In genomic region chr9:70524366-70524765, GRCm38 (mm10) we compare ENCODE assay signal across 17 mouse cellular contexts. TPM values are rescaled to one million over a fixed set of nuclear protein-coding genes. Genes with fewer than 3 reads are reported as not detected.
DNase-seq lines count a peak whose midpoint lies in the region; ATAC-seq lines count a peak whose summit lies in the region.
"Had no signal": no experiment of that assay in that cellular context is flagged by ENCODE, and none has a peak within 500 bp of the region (broad histone marks: within the 10 kb centered on the region; RNA-seq: fewer than 3 reads in every experiment).

No protein-coding gene starts in this region.

- H3K4me1 ChIP-seq in heart, embryonic 13.5 days, result peaks cover 5% of the 10 kb centered on the region; the same call in 1 of the 2 replicates
- H3K4me1 ChIP-seq in forebrain, embryonic 10.5 days, result no peaks in the 10 kb centered on the region
- no peaks in the 10 kb centered on the region for H3K4me1 ChIP-seq in intestine, embryonic 16.5 days (ENCODE audit: control insufficient read depth, insufficient read depth, low read length)
- H3K4me1 ChIP-seq: limb, embryonic 12.5 days; liver, embryonic 15.5 days; midbrain, embryonic 15.5 days; neural tube, embryonic 12.5 days; stomach, embryonic 15.5 days had no signal

- H3K9me3 ChIP-seq in heart, embryonic 13.5 days, result no peaks in the 10 kb centered on the region
- H3K9me3 ChIP-seq in forebrain, embryonic 10.5 days, result no peaks in the 10 kb centered on the region
- H3K9me3 ChIP-seq in intestine, embryonic 16.5 days (ENCODE audit: control insufficient read depth, low read length), result no peaks in the 10 kb centered on the region
- H3K9me3 ChIP-seq: limb, embryonic 12.5 days; liver, embryonic 15.5 days; midbrain, embryonic 15.5 days; neural tube, embryonic 12.5 days; stomach, embryonic 15.5 days had no signal

- no peaks in the 10 kb centered on the region for H3K27me3 ChIP-seq in heart, embryonic 13.5 days (replicated peaks)
- no peaks in the 10 kb centered on the region for H3K27me3 ChIP-seq in forebrain, embryonic 10.5 days (ENCODE audit: poor library complexity, severe bottlenecking)
- H3K27me3 ChIP-seq in intestine, embryonic 16.5 days (replicated peaks; ENCODE audit: control insufficient read depth, insufficient read depth, low read length), result no peaks in the 10 kb centered on the region
- H3K27me3 ChIP-seq: limb, embryonic 12.5 days; liver, embryonic 15.5 days; midbrain, embryonic 15.5 days; neural tube, embryonic 12.5 days; stomach, embryonic 15.5 days had no signal

- no peak; the same call in 1 of the 2 replicates for ATAC-seq in heart, embryonic 13.5 days (ENCODE audit: extremely low read depth, insufficient number of reproducible peaks, low FRiP score, low TSS enrichment)
- peak; percentile 46 to 68; a peak in 3 of 4 replicates for ATAC-seq in hematopoietic stem cell, adult 5-6 weeks (replicated peaks in 1 of 2; ENCODE audit: insufficient read depth in 1 of 2, low FRiP score in 2 of 2, low TSS enrichment in 1 of 2, low read depth in 1 of 2, poor library complexity in 2 of 2, severe bottlenecking in 2 of 2)
- no peak for ATAC-seq in intestine, embryonic 16.5 days
- ATAC-seq in megakaryocyte, adult 5-6 weeks (ENCODE audit: poor library complexity, severe bottlenecking), result no peak
- ATAC-seq: midbrain, embryonic 15.5 days had no signal

- DNase-seq in CD4-positive helper T cell, adult 2 months (ENCODE audit: low read depth, low spot score), result peak; percentile 24
- peak; percentile 23 for DNase-seq in gastrocnemius, postnatal 25 days
- DNase-seq in forebrain, embryonic 10.5 days (ENCODE audit: extremely low spot score, low spot score), result no peak
- DNase-seq in urinary bladder, postnatal 25 days (ENCODE audit: low spot score), result no peak
- DNase-seq: adrenal gland, postnatal 36 days; cerebellum, postnatal 10 days; lung, postnatal 36 days had no signal

- WGBS in heart, embryonic 13.5 days, result 31% methylated on average over 7 of the region's 7 CpGs
- 88% methylated on average over 7 of the region's 7 CpGs for WGBS in forebrain, embryonic 10.5 days
- 88% methylated on average over 7 of the region's 7 CpGs for WGBS in intestine, embryonic 16.5 days

- no peak overlapping the region for H3K9ac ChIP-seq in heart, embryonic 13.5 days
- no peak overlapping the region for H3K9ac ChIP-seq in intestine, embryonic 16.5 days (ENCODE audit: low read depth, low read length)
- H3K9ac ChIP-seq: limb, embryonic 12.5 days; liver, embryonic 15.5 days; midbrain, embryonic 15.5 days; neural tube, embryonic 12.5 days; stomach, embryonic 15.5 days had no signal

- H3K4me2 ChIP-seq in heart, embryonic 13.5 days, result no peak overlapping the region
- H3K4me2 ChIP-seq in intestine, embryonic 16.5 days (ENCODE audit: low read depth, low read length), result no peak overlapping the region
- H3K4me2 ChIP-seq: limb, embryonic 12.5 days; liver, embryonic 15.5 days; midbrain, embryonic 15.5 days; neural tube, embryonic 12.5 days; stomach, embryonic 15.5 days had no signal

- H3K4me3 ChIP-seq in heart, embryonic 13.5 days, result no peak overlapping the region
- H3K4me3 ChIP-seq in forebrain, embryonic 10.5 days, result no peak overlapping the region
- no peak overlapping the region for H3K4me3 ChIP-seq in intestine, embryonic 16.5 days (ENCODE audit: low read length)
- H3K4me3 ChIP-seq: limb, embryonic 12.5 days; liver, embryonic 15.5 days; midbrain, embryonic 15.5 days; neural tube, embryonic 12.5 days; stomach, embryonic 15.5 days had no signal

- H3K36me3 ChIP-seq in heart, embryonic 13.5 days, result no peaks in the 10 kb centered on the region
- no peaks in the 10 kb centered on the region for H3K36me3 ChIP-seq in forebrain, embryonic 10.5 days (replicated peaks)
- H3K36me3 ChIP-seq in intestine, embryonic 16.5 days (ENCODE audit: control insufficient read depth, insufficient read depth, low read length), result no peaks in the 10 kb centered on the region
- H3K36me3 ChIP-seq: limb, embryonic 12.5 days; liver, embryonic 15.5 days; midbrain, embryonic 15.5 days; neural tube, embryonic 12.5 days; stomach, embryonic 15.5 days had no signal

- H3K27ac ChIP-seq in heart, embryonic 13.5 days (replicated peaks), result peak overlapping the region; percentile 86
- no peak overlapping the region for H3K27ac ChIP-seq in forebrain, embryonic 10.5 days
- H3K27ac ChIP-seq in intestine, embryonic 16.5 days (ENCODE audit: low read length), result no peak overlapping the region
- H3K27ac ChIP-seq: kidney, postnatal 0 days; limb, embryonic 12.5 days; liver, embryonic 15.5 days; midbrain, embryonic 15.5 days; neural tube, embryonic 12.5 days; stomach, embryonic 15.5 days had no signal

RNA-seq across cellular contexts. Expression of gene Sltm, which starts 18.2 kb away (rescaled TPM):
- 10 to 100 TPM; 13.7 to 14.8 TPM for total RNA-seq in gastrocnemius, postnatal 25 days (2021)
- 29.2 and 32.8 TPM in 2 replicates for polyA plus RNA-seq in heart, embryonic 13.5 days (2015; fragmentation: Nextera tagmentation; extraction: Ambion mirVana)
- total RNA-seq in hematopoietic stem cell, adult 5-6 weeks (2017), result 127 and 133 TPM in 2 replicates
- 61.0 and 61.7 TPM in 2 replicates for polyA plus RNA-seq in forebrain, embryonic 10.5 days (2016; fragmentation: Nextera tagmentation; extraction: Ambion mirVana)
- 39.9 and 44.1 TPM in 2 replicates for polyA plus RNA-seq in intestine, embryonic 16.5 days (2015; fragmentation: Nextera tagmentation; extraction: Ambion mirVana)
- total RNA-seq in megakaryocyte, adult 5-6 weeks (2015), result 60.4 and 61.9 TPM in 2 replicates
- total RNA-seq in megakaryocyte, adult 5-6 weeks (2017), result 69.7 and 73.8 TPM in 2 replicates

RNA-seq across cellular contexts. Expression of gene Rnf111, which starts 20.8 kb away (rescaled TPM):
- total RNA-seq in gastrocnemius, postnatal 25 days (2021), result 10 to 100 TPM; 12.0 to 12.2 TPM
- polyA plus RNA-seq in heart, embryonic 13.5 days (2015; fragmentation: Nextera tagmentation; extraction: Ambion mirVana), result 20.8 and 21.6 TPM in 2 replicates
- total RNA-seq in hematopoietic stem cell, adult 5-6 weeks (2017), result 34.8 and 43.2 TPM in 2 replicates
- polyA plus RNA-seq in forebrain, embryonic 10.5 days (2016; fragmentation: Nextera tagmentation; extraction: Ambion mirVana), result 27.7 and 29.2 TPM in 2 replicates
- 17.7 and 18.9 TPM in 2 replicates for polyA plus RNA-seq in intestine, embryonic 16.5 days (2015; fragmentation: Nextera tagmentation; extraction: Ambion mirVana)
- 57.0 and 67.6 TPM in 2 replicates for total RNA-seq in megakaryocyte, adult 5-6 weeks (2015)
- 36.8 and 47.0 TPM in 2 replicates for total RNA-seq in megakaryocyte, adult 5-6 weeks (2017)

Comparison
In these comparisons a context has a peak if more than half of its experiments do, and no peak if none do; other contexts are left out.
1. DNase-seq: peak in CD4-positive helper T cell, adult 2 months (single experiment) and gastrocnemius, postnatal 25 days (single experiment); none in forebrain, embryonic 10.5 days (single experiment) and urinary bladder, postnatal 25 days (single experiment).
2. ATAC-seq: peak in hematopoietic stem cell, adult 5-6 weeks (2 of 2); none in heart, embryonic 13.5 days (single experiment), intestine, embryonic 16.5 days (single experiment) and megakaryocyte, adult 5-6 weeks (single experiment).